Mouse (Mus musculus): ENCODE results near the gene Grap.

DNA sequence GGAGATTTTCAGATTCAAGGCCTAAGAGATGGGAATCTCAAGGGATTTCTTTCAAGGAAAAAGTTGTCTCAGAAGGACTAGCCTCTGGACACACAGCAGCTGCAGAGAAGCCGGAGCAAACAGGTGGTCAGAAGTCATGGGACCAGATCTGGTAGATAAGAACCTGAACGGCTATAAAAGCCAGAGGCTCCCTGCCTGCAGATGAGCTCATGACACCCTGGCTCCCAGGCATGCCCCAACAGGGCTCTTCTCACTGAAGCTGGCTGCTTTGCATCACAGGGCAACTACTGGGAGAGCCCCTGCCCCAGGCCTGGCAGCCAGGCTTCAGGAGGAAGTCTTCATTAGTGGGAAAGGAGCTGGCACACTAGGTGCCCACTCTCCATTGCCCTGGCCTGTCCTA is 22.3 kb downstream of the Grap start:
- no peak for TF ChIP-seq CTCF (IDR thresholded peaks at IDR 0.05; ENCODE audit: insufficient read depth, low read depth, low read length)
- TF ChIP-seq POLR2A (IDR thresholded peaks at IDR 0.05; ENCODE audit: insufficient read depth, low read depth, low read length), result no peak
